Mouse (Mus musculus) intestine, postnatal 0 days (tissue): ENCODE results near the gene Smad6. TPM values are rescaled to one million over a fixed set of nuclear protein-coding genes. Genes with fewer than 3 reads are reported as not detected.
A peak's percentile ranks its signal among the peaks of the same experiment; 100 is the strongest.

Source experiments
- ATAC-seq: fragments of 200-750 bp; cut with Nextera tagmentation; 2 replicates; pipeline ENCODE4 v1.8.0; 2017; ENCODE audit warnings: mild to moderate bottlenecking, moderate TSS enrichment, moderate library complexity
- H3K27ac ChIP-seq: fragments of 300-500 bp; sonication (generic); 2 replicates; pipeline ENCODE4 v1.5.1; 2014; ENCODE audit warnings: mild to moderate bottlenecking, low read depth, low read length, moderate library complexity
- H3K27me3 ChIP-seq: fragments of 300-500 bp; sonication (generic); replicated peaks from 2 replicates; pipeline ENCODE4 v1.6.1; 2014; ENCODE audit warnings: low read length, mixed read lengths; ENCODE audit not compliant: control insufficient read depth, insufficient read depth
- H3K36me3 ChIP-seq: fragments of 300-500 bp; sonication (generic); 2 replicates; pipeline ENCODE4 v1.6.1; 2014; ENCODE audit warnings: mild to moderate bottlenecking, moderate library complexity; ENCODE audit not compliant: control insufficient read depth, insufficient read depth
- H3K4me1 ChIP-seq: fragments of 300-500 bp; sonication (generic); replicated peaks from 2 replicates; pipeline ENCODE4 v1.6.1; 2014; ENCODE audit warnings: antibody characterized with exemption, low read length, mixed read lengths; ENCODE audit not compliant: control insufficient read depth, insufficient read depth
- H3K4me2 ChIP-seq: fragments of 300-500 bp; sonication (generic); replicated peaks from 2 replicates; pipeline ENCODE4 v1.6.1; 2014; ENCODE audit warnings: low read depth, mild to moderate bottlenecking, moderate library complexity
- H3K4me3 ChIP-seq: fragments of 300-500 bp; sonication (generic); 2 replicates; pipeline ENCODE4 v1.5.1; 2014; ENCODE audit warnings: low read depth, low read length
- H3K9ac ChIP-seq: fragments of 300-500 bp; sonication (generic); 2 replicates; pipeline ENCODE4 v1.6.1; 2014; ENCODE audit warnings: mild to moderate bottlenecking, low read depth, low read length
- H3K9me3 ChIP-seq: fragments of 300-500 bp; sonication (generic); 2 replicates; pipeline ENCODE4 v1.6.1; 2016; ENCODE audit warnings: mixed run types; ENCODE audit not compliant: control insufficient read depth
- CTCF ChIP-seq: sonication (generic); IDR thresholded peaks from 2 replicates; pipeline ENCODE4 v1.5.1; 2016; ENCODE audit warnings: low read depth, mild to moderate bottlenecking, control low read depth, antibody characterized with exemption, moderate library complexity
- WGBS: fragments of 180-500 bp; shearing (Covaris S2); extraction: QIAGEN DNeasy Blood & Tissue Kit; methylation state at CpG from one replicate; pipeline ENCODE4 v1.1.7; 2014; 5-methylcytosine and 5-hydroxymethylcytosine counted together
- polyA plus RNA-seq: library from polyadenylated mRNA; unstranded; fragments of >200 nt; fragmentation: Nextera tagmentation; extraction: Ambion mirVana; gene quantifications from 2 replicates; pipeline ENCODE4 v1.2.1, GENCODE M21; 2015

The Smad6 gene
- polyA plus RNA-seq, 1 experiment from 2014 or later, result 6.1 TPM

- no peak overlapping the region for H3K4me3 ChIP-seq
- no peak overlapping the region for H3K4me2 ChIP-seq
- ATAC-seq, result peak; percentile 87
- no peaks in the 10 kb centered on the region for H3K4me1 ChIP-seq
- no peaks in the 10 kb centered on the region for H3K27me3 ChIP-seq
- 38% methylated on average over 12 of the region's 12 CpGs for WGBS
- no peak overlapping the region for H3K27ac ChIP-seq
- no peak for TF ChIP-seq CTCF
- H3K9ac ChIP-seq, result peak overlapping the region; percentile 27
- H3K9me3 ChIP-seq, result no peaks in the 10 kb centered on the region
- no peaks in the 10 kb centered on the region for H3K36me3 ChIP-seq
Observed at GRCm38 (mm10) chr9:63941747-63942607, 79.9 kb downstream of the Smad6 start.

GRCm38 (mm10) chr9:63936256-63936655 lies 85.6 kb downstream of the Smad6 start:
- no peaks in the 10 kb centered on the region for H3K9me3 ChIP-seq
- no peaks in the 10 kb centered on the region for H3K36me3 ChIP-seq
- no peak for ATAC-seq
- H3K4me1 ChIP-seq, result no peaks in the 10 kb centered on the region
- TF ChIP-seq CTCF, result no peak
- no peaks in the 10 kb centered on the region for H3K27me3 ChIP-seq
- 74% methylated on average over 5 of the region's 5 CpGs for WGBS
- H3K4me2 ChIP-seq, result no peak overlapping the region
- no peak overlapping the region for H3K27ac ChIP-seq
- H3K9ac ChIP-seq, result no peak overlapping the region
- no peak overlapping the region for H3K4me3 ChIP-seq

GRCm38 (mm10) chr9:63933068-63933467 lies 88.8 kb downstream of the Smad6 start:
- Histone ChIP-seq H3K4me3 (no peak overlapping the region), H3K27me3 (no peaks in the 10 kb centered on the region), H3K4me1 (0 out of 2 replicates have a peak, but pooled peaks cover under 1% of the 10 kb centered on the region), H3K36me3 (no peaks in the 10 kb centered on the region), H3K4me2 (no peak overlapping the region), H3K9me3 (no peaks in the 10 kb centered on the region), H3K27ac (no peak overlapping the region), H3K9ac (no peak overlapping the region)
- WGBS, result 47% methylated on average over 5 of the region's 5 CpGs
- no peak for TF ChIP-seq CTCF
- ATAC-seq, result no peak

- TF ChIP-seq CTCF, result no peak
- H3K4me3 ChIP-seq, result peak overlapping the region; percentile 17; the same call in 1 of the 2 replicates
Observed at GRCm38 (mm10) chr9:63927340-63928049, 94.4 kb downstream of the Smad6 start.

GRCm38 (mm10) chr9:63926377-63926776 lies 95.5 kb downstream of the Smad6 start:
- H3K27me3 ChIP-seq, result no peaks in the 10 kb centered on the region
- H3K4me1 ChIP-seq, result peaks cover 11% of the 10 kb centered on the region; the same call in 1 of the 2 replicates
- TF ChIP-seq CTCF, result no peak
- no peak overlapping the region for H3K4me3 ChIP-seq
- H3K27ac ChIP-seq, result no peak overlapping the region
- 72% methylated on average over 7 of the region's 7 CpGs for WGBS
- ATAC-seq, result no peak
- H3K4me2 ChIP-seq, result no peak overlapping the region
- no peaks in the 10 kb centered on the region for H3K36me3 ChIP-seq
- no peak overlapping the region for H3K9ac ChIP-seq
- H3K9me3 ChIP-seq, result no peaks in the 10 kb centered on the region

More at GRCm38 (mm10) chr9:63927340-63928049, 94.4 kb downstream of the Smad6 start:
- H3K27me3 ChIP-seq, result no peaks in the 10 kb centered on the region
- no peak overlapping the region for H3K27ac ChIP-seq
- 11% methylated on average over 34 of the region's 34 CpGs for WGBS
- H3K4me1 ChIP-seq, result peaks cover 11% of the 10 kb centered on the region; the same call in 1 of the 2 replicates
- no peaks in the 10 kb centered on the region for H3K9me3 ChIP-seq
- H3K4me2 ChIP-seq, result peak overlapping the region; percentile 58
- peak; percentile 43; the same call in 1 of the 2 replicates for ATAC-seq
- H3K36me3 ChIP-seq, result no peaks in the 10 kb centered on the region
- H3K9ac ChIP-seq, result peak overlapping the region; percentile 45

- H3K4me3 ChIP-seq, result no peak overlapping the region
- ATAC-seq, result no peak
- 54% methylated on average over 9 of the region's 9 CpGs for WGBS
- H3K9ac ChIP-seq, result no peak overlapping the region
- no peak overlapping the region for H3K4me2 ChIP-seq
- TF ChIP-seq CTCF, result no peak
- peaks cover 11% of the 10 kb centered on the region; the same call in 1 of the 2 replicates for H3K4me1 ChIP-seq
- no peaks in the 10 kb centered on the region for H3K27me3 ChIP-seq
- no peaks in the 10 kb centered on the region for H3K9me3 ChIP-seq
- H3K27ac ChIP-seq, result no peak overlapping the region
- H3K36me3 ChIP-seq, result no peaks in the 10 kb centered on the region
Observed at GRCm38 (mm10) chr9:63923190-63923717, 98.6 kb downstream of the Smad6 start.
